Mouse (Mus musculus): ENCODE data around the gene Gng4.

DNA sequence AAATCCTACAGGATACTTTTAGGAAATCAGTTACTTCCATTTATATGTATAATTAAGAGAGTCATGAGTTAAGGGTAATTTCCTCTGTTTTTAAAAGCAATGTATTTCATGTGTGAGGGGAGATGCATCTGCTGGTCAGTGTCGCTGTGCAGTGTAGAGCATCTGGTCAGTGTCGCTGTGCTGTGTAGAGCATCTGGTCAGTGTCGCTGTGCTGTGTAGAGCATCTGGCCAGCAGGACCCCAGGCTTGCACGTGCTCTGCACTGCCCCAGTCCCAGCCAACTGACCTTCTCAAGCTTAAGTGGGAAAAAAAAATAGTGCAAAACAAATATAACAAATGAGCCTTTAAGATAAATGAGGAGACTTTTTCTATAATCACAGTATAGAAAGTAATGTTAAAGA lies 73.3 kb downstream of the Gng4 start:
- TF ChIP-seq CTCF (IDR thresholded peaks at IDR 0.05; ENCODE audit: low read depth) = no peak
- no peak for TF ChIP-seq EP300 (IDR thresholded peaks at IDR 0.05; ENCODE audit: low read depth)
